Mouse (Mus musculus) gastrocnemius, postnatal 14 days (tissue): ENCODE results near the gene Gm17334. TPM values are rescaled to one million over a fixed set of nuclear protein-coding genes. Genes with fewer than 3 reads are reported as not detected.
"Not testable (repeated sequence)": the region's sequence is repeated elsewhere in the genome, so short reads cannot be mapped to it uniquely, and the experiment has no call there.

Experiments used
- DNase-seq: peaks from one replicate; pipeline ENCODE4 v3.0.0; 2021; ENCODE audit warnings: mixed read lengths
- intact Hi-C: fragments of 180-260 bp; cut with DNase I; formaldehyde crosslinking; loops from one replicate; pipeline ENCODE4 v1.15.1; 2025; ENCODE audit warnings: low total_unique reads
- total RNA-seq, 2 experiments: library from RNA; stranded (reverse); gene quantifications; 2 replicates each; pipeline ENCODE4 v1.2.3; 2021

Gene Gm17334
- total RNA-seq, 2 experiments from 2014 or later: 0.23 to 0.33 TPM

DNA sequence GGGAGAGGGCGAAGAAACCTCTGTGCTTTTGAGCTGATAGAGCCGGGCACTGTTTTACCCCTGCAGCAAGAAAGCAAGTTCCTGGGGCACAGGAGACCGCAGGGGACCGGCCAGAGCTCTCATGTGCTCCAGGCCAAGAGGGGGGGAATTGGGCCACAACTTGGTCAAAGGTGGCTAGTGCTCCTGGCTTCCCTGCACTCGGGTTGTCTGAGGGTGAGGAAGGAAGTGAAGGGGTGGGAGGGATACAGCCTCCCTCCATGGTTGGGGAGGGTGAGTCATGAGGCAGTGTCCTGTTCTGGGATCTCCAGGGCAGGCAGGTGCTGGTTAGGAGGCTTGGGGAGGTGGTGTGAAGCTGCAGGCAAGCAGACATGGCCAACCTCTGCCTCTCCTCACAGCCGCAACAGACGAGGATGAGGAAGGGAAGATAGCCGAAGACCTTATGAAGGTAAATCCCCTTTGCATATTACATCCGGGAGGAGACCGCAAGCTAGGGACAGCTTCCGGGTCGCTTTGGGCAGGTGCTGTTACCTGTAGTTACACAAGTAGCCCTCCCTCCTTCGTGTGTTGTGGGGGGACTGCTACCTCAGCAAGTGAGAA lies 1.8 kb upstream of the Gm17334 start:
- DNase-seq: no peak
- intact Hi-C loops: no loop called here

DNA sequence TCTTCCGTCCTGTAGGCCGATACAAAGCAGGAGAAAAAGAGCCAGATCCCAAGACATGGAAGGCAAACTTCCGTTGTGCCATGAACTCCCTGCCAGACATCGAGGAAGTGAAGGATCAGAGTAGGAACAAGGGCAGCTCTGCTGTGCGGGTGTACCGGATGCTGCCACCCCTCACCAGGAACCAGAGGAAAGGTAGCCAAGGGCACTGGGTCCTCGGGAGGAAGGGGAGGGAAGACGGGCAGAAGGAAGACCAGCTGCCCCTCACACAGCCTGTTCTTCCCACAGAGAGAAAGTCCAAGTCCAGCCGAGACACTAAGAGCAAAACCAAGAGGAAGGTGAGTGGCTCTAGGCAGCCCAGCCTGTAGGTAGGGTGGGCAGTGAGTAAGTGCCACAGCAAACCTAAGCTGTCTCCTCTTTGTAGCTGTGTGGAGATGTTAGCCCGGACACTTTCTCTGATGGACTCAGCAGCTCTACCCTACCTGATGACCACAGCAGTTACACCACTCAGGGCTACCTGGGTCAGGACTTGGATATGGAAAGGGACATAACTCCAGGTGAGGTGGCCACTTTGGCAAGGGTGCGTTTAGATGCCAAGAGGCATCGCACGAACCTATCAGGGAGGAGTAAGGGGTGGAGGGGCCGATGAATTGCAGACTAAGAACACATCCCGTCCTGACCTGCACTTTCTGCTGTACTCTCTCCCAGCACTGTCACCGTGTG lies 814 bp upstream of the Gm17334 start:
- DNase-seq: no peak
- intact Hi-C loops: no loop called here

GRCm38 (mm10) chr11:53772536-53772935 lies 451 bp downstream of the Gm17334 start:
- no peak for DNase-seq
- intact Hi-C loops: no loop called here

DNA sequence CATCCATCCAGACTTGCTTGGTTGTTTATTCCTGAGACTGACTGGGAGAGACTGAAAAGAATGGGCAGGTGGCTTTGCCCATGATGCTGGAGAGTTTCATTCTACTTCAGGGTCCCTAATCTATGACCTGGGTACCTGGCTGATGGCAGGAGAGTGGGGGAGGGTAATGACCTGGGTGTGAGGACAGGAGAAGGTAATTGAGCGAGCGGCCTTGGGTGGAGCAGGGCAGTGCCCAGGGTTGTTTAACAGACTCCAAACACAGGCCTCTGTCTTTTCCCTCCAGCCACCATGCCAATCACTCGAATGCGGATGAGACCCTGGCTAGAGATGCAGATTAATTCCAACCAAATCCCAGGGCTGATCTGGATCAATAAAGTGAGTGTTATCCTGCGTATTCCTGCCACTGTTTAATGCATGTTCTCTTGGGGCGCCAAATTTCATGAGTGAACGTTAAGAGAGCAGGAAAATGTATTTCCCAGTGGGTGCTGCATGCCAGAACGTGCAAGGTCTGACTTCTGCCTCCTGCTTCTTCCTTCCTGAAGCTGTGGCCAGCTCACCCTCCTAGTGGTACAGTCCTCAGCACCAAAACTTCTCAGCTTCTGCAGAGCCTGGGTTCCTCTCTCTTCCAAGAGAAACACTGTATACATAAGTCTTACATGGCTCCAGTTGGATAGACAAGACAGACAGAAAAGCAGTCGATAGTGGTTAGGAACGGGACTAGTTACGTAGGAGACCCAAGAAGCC lies 1.8 kb downstream of the Gm17334 start:
- intact Hi-C loops: no loop called here
- DNase-seq: no peak

DNA sequence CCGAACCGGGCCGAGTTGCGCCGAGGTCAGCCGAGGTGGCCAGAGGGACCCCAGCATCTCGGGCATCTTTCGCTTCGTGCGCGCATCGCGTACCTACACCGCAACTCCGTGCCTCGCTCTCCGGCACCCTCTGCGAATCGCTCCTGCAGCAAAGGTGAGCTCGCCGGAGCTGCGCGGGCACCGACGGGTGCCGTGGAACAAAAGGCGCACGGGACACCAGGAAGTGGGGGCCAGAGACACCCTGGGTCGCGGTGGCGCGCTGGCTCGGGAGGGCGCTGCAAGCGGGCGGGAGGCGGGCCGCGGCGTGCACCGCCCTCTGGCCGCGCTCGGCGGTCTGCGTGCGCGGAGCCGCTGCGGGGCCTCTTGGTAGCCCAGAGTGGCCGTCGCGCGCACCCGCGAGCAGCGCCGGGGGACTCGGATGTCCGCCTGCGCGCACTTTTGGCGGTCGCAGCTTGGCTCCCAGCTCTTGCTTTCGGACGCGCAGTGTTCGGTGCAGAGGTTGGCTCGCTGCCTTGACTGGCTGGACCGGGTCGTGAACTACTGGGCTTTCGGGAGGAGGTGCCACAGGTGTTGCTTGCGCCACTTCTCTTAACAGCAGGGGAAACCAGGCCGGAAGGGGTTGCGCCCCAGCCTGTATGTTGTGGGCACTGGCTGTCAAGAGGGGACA lies 2.7 kb downstream of the Gm17334 start:
- intact Hi-C loops: no loop called here
- DNase-seq: peak; percentile 86

- intact Hi-C loops: loop anchor here (5.0 kb wide), 1 partner anchor 78 kb away; no protein-coding TSS in a partner anchor
- peak; percentile 96 for DNase-seq
Measured at GRCm38 (mm10) chr11:53769760-53770124, 3.2 kb downstream of the Gm17334 start, which contains the start of gene Irf1. Gene Irf1 (plus strand): TSS chr11:53770014.

GRCm38 (mm10) chr11:53769185-53769576 lies 3.8 kb downstream of the Gm17334 start:
- intact Hi-C loops: loop anchor here (5.0 kb wide), 1 partner anchor 78 kb away; no protein-coding TSS in a partner anchor
- DNase-seq: no peak

DNA sequence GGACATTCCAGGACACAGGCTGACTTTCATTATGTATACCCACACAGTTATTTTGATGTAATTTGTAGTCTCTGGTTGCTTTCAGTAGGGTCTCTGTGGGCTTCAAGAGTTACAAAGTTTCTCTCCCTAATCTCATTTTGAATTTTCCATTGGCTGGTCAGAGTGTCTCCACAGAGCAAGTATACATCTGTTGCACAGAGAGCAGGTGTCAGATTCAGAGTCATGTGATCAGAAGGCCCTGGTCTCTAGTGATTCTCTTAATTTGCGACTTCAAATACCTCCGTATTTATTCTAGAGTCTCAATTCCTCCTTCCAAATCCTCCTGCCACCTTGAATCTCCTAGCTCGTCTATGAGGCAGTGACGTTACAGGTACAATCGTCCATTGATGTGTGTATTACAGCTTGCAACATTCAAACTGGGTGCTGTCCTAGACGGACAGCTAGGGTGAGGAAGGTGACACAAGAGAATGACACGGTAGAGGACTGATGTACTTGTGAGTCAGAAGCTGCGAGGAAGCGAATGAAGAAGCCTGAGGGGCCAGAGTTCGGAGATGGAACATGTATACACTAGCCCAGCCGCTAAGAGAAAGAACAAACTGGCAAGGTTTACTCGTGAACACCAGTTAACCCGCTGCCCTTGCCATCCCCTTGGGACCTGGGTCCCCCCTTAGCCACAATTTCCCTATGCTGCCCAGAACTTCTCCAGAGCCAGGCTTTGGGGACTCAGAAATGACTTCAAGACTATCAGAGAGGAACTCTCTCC lies 4.4 kb downstream of the Gm17334 start:
- DNase-seq: no peak

DNA sequence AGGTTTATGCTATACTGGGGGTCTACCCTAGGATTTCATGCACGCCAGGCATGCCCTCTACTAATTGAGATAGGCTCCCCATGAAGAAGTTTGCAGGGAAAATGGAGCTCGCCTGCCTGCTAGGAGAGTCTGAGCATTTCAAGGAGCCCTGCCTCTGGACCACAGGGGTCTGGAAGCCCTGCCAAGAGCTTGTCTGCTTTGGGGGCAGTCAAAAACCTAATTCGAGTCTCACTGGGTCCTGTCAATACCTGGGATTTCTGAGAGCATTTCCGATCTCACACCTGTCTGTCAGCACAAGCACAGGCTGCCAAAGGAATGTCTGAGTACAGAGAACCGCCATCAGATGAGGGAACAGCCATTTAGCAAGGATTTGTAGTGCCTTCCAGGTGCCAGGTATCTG lies 8.4 kb downstream of the Gm17334 start:
- intact Hi-C loops: no loop called here
- DNase-seq: no peak

More for the DNA sequence above, 4.4 kb downstream of the Gm17334 start:
- intact Hi-C loops: loop anchor here (5.0 kb wide), 1 partner anchor 79 kb away; no protein-coding TSS in a partner anchor

- intact Hi-C loops: no loop called here
- peak; percentile 93 for DNase-seq
Measured at GRCm38 (mm10) chr11:53763496-53764140, 9.4 kb downstream of the Gm17334 start.

DNA sequence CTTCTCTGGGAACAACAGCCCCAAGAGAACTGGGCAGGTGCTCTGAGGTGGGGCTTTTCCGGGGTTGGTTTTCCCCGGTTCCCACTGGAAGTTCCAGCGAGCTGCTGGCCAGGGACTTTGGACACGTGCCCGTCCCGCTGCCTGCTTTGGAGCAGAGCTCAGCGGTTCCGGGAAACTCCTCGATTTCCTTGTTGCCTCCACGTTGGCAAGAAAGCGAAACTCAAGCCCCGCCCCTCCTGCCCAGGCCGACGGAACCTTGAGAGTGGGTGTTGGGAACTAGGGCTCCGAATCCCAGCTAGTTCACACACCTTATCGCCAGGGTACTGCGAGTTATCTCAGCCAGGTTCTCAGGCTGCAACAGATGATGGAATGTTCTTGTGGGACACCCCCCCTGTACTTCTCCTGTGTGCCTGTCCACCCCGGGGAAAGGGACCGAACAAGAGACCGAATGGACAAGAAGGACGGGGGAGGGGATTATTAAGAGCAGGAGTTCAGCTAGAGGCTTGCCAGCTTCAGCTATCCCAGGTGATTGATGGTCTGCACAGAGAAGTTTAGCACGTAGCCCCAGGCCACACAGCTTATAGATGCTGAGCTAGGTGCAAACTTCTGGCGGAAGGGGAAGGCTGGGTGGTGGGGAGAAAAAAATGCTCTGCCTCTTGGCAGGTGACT lies 10.0 kb downstream of the Gm17334 start:
- peak; percentile 88 for DNase-seq
- intact Hi-C loops: no loop called here

GRCm38 (mm10) chr11:53762426-53762825 lies 10.6 kb downstream of the Gm17334 start:
- DNase-seq: no peak
- intact Hi-C loops: no loop called here

DNA sequence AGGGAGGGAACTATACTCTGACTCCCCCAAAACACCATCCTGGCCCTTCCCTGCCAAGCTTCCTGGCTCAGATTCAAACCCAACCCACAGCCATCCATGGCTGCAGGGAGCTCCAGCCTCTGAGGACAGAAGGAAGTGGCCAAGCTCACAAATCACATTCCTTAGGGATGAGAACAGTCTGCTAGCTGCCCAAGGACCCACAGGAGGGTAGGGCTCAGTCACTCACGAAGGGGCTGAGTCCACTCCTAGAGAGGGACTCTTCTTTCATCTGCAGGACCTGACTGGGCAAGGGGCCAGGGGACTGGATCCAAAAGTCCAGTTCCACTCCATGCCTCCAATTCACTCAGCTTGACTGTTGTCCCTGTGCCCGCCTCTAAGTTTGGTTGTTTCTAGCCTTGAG lies 11.2 kb downstream of the Gm17334 start:
- DNase-seq: peak; percentile 71
- intact Hi-C loops: no loop called here

- intact Hi-C loops: no loop called here
- DNase-seq: no peak
Measured at GRCm38 (mm10) chr11:53761284-53761683, 11.7 kb downstream of the Gm17334 start.

- intact Hi-C loops: loop anchor here (5.0 kb wide), 1 partner anchor 93 kb away; no protein-coding TSS in a partner anchor
- no peak for DNase-seq
Measured at GRCm38 (mm10) chr11:53759545-53760406, 13.2 kb downstream of the Gm17334 start.

GRCm38 (mm10) chr11:53758791-53759351 lies 14.1 kb downstream of the Gm17334 start:
- intact Hi-C loops: loop anchor here (5.0 kb wide), 1 partner anchor 93 kb away; no protein-coding TSS in a partner anchor
- no peak for DNase-seq

- intact Hi-C loops: loop anchor here (5.0 kb wide), 1 partner anchor 94 kb away; no protein-coding TSS in a partner anchor
- DNase-seq: not testable (repeated sequence)
Measured at GRCm38 (mm10) chr11:53758033-53758432, 15.0 kb downstream of the Gm17334 start.
